Mouse (Mus musculus): ENCODE measurements around the gene Zfp618.

Gene Zfp618

GRCm38 (mm10) chr4:62998908-62999307, 33.5 kb downstream of the Zfp618 start:
- no peak for DNase-seq (ENCODE audit: low spot score in 2 of 2)

DNA sequence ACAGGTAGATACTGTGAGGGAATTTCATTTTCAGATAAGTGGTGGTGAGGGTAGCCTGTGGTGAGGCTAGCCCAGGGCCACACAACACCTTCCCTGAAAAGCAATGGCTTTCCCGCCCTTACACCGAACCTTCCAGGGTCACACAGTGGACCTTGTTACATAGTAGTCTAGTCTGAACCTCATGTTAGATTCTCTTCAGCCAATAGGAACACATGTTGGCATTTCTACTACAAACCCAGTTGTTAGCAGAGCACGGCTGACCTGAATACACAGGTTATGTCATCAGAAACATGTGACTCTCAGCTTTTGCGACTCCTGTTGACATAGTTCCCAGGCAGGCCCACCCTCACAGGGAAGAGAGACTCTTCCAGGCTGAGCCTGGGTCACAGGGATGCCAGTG, 33.9 kb downstream of the Zfp618 start:
- no peak for DNase-seq (ENCODE audit: low spot score in 2 of 2)

DNA sequence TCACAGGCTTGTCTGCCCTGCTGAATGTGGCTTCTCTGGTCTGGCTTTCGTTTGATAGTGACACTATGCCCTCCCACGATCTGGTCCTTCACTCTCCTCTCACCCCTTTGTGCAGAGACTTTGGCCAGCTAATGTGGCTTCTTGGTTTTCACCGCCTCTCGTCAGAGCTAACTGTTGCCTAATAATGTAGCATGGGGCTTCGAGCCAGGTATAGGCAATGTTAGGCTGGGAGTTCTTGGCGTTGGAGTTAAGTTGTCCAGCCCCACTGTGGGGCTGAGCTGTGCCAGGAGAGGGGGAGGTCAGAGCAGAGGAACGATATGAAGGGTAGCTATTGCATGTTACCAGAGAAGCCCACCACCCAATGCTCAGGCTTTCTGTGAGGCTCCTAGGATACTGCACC, 34.5 kb downstream of the Zfp618 start:
- DNase-seq (ENCODE audit: low spot score in 2 of 2), result no peak

- DNase-seq (ENCODE audit: low spot score in 2 of 2), result no peak
Observed at GRCm38 (mm10) chr4:63000316-63001055, 35.1 kb downstream of the Zfp618 start.

DNA sequence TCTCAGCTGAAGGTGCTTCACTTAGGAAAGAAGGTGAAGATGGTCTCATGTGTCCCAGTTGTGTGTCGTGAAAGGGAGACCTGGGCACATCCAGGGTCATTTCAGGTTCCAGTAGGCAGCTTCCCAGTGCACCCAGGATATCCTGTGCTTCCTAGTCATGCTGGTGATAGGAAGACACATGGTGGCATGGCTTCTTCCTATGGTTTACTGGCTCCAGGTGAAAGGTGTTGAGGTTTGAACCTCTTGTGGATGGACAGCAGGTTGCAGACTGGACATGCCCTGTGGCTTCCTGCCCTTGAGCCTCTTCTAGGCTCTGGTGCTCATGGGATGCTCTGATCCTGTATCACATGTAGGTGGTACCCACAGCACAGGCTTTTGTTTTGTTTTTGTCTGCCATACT, 37.0 kb downstream of the Zfp618 start:
- no peak for DNase-seq (ENCODE audit: low spot score in 2 of 2)

- no peak for DNase-seq (ENCODE audit: low spot score in 2 of 2)
Observed at GRCm38 (mm10) chr4:63004519-63004918, 39.1 kb downstream of the Zfp618 start.

DNA sequence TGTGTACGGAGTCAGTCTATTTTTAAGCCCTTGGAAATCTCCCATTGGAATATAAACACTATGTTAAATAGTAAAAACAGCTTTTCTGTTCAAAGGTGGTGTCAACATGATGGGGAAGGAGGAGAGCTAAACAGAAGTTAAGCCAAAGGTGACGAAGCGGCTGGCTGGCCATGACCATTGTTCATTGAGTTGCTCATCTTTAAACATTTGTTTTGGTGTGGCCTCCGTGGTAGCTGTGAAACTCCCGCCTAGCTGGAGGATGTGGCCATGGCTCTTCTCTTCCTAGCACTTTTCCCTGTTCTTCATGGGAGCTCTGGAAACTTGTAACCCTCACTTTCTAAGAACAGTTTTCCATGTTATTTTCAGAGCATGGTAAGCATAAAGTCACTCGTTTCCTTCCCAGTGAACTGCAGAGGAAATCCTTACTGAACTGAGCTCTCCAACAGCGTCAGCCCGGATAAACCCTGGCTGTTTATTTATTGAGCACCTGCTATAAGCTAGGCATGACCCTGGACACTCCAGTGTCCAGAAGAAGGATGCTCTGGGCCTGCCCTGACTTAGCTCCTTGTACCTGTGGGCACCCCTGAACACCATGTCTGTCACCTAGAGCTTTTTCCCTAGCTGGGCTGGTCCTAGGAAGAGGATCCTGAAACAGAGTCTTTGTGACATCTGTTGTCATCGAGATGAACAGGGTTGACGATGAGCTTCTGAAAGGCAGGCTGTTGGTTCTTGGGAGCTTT, 40.2 kb downstream of the Zfp618 start:
- no peak for DNase-seq (ENCODE audit: low spot score in 2 of 2)

- peak in 1 of 2 experiments; percentile 26 for DNase-seq (ENCODE audit: low spot score in 2 of 2)
Observed at GRCm38 (mm10) chr4:63006198-63007155, 41.1 kb downstream of the Zfp618 start.

GRCm38 (mm10) chr4:63008206-63008605, 42.8 kb downstream of the Zfp618 start:
- DNase-seq (ENCODE audit: low spot score in 2 of 2), result no peak

- no peak for DNase-seq (ENCODE audit: low spot score in 2 of 2)
Observed at GRCm38 (mm10) chr4:63008822-63009221, 43.4 kb downstream of the Zfp618 start.

DNA sequence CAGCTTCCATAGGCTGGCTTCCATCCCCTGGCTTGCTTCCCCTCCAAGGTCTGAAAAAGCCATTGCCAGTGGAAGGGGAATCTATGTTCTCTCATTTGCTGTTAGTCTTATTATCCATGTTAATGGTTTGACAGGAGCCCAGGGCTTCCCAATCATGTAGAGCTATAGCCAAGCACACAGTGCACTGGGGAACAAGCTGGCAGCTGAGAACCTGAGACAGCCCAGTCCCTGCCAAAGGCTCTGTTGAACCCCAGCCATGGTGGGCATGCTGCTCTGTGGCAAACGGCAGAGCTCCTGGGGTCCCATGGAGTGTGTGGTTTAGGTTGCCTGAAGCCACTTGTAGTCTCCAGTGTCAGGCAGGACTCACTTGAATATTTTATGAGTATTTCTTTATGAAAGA, 44.4 kb downstream of the Zfp618 start:
- no peak for DNase-seq (ENCODE audit: low spot score in 2 of 2)

GRCm38 (mm10) chr4:63010226-63010625, 44.9 kb downstream of the Zfp618 start:
- peak in 1 of 2 experiments; percentile 18 for DNase-seq (ENCODE audit: low spot score in 2 of 2)

DNA sequence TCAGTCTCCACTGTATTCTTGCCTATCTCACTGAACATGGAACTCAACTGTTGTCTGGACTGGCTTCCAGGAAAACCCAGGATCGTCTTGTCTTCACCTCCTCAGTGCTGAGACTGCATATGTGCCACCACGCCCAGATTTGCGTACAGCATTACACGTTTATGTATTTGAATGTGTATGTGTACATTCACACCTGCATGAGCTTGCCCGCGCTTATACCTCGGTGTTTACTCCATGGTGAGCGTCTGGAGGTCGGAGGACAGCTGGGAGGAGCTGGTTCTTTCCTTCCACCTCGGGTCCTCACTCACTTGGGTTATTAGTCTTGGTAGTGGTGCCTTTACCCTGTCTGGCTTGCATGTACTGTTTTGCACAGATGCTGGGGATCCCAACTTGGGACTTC, 53.2 kb downstream of the Zfp618 start:
- DNase-seq (ENCODE audit: low spot score in 2 of 2), result no peak

DNA sequence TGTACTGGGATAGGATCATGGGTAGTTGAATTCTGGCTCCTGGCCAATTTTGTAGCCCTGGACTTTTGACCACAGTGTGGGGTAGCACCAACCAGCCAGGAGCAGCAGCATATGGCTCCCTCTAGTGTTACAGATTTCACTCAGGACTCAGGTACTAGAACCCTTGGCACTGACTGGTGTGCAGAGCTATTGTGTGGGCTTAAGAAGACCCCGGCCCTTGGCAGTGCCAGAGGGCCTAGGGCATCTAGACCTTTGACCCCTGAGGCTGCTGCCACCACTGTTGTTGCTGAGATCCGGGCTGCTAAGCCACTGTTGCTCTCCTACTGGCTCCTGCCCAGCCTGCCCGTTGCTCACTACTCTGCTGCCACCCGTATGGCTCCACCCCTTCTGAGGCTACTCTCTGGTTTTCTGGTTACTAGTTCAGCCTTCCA, 54.1 kb downstream of the Zfp618 start:
- DNase-seq (ENCODE audit: low spot score in 2 of 2), result no peak

DNA sequence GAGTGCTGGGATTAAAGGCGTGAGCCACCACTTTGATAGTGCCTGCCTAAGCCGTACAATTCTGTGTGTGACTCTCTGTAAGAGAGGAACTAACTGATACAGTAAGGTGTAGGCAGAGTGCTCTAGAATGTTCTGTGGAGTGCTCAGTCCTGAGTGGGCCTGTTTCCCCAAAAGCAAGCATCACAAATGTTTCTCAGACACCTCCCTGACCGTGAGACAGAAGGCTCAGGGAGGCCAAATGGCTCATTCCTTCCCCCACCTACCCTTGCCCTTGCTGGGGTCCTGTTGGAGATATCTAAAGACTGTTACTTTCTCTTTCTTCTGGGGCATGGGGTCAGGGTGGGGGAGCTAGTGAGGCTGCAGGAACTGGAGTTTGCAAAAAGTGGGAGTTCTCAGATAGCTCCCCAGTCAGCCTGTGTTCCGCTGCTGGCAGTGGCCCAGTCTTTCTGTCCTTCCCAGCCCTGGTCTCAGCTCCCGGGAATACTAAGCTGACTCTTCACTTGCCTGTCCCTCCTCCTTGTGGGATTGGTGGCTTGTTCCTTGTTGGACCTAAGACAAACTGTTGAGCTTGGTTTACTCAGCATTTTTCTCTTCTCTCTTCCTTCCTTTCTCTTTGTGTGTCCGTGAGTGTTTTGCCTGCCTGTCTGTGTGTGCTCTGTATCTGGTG, 55.8 kb downstream of the Zfp618 start:
- DNase-seq (ENCODE audit: low spot score in 2 of 2), result no peak

DNA sequence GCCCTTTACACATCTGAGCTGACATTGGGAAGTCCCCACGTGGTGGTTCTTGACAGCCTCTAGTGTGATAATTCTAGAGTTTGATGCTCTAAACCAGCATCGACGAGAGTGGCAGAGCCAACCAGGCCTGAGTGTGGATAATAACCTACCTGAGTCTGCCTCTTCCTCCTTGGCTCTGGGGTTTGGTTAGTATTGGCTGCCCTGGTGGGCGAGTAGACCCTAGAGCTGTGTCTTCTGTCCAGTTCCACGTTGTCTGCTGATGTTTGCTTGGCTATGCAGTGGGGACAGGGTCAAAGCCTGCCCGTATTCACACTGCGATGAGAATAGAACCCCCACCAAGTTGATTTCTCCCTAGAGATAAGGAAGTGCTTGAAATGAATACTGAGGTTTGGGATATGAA, 58.1 kb downstream of the Zfp618 start:
- DNase-seq (ENCODE audit: low spot score in 2 of 2), result no peak

DNA sequence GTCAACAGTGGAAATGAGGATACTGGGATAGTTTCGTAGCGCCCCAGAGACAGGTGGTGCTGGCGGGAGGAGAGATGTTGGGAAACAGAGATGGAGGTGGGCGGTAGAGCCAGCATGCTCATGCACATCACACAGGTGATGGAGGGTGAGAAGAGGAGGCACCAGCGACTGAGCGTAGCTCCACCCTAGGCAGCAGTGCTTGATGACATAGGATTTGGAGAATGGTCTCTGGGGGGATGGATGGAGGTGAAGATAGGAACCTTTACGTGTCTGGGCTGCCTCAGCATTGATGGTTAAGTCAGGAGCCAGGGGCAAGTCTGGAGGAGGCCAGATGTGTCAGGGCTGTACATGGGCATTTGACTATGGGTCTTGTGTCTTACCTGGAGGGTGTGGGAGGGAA, 58.7 kb downstream of the Zfp618 start:
- DNase-seq (ENCODE audit: low spot score in 2 of 2), result no peak

DNA sequence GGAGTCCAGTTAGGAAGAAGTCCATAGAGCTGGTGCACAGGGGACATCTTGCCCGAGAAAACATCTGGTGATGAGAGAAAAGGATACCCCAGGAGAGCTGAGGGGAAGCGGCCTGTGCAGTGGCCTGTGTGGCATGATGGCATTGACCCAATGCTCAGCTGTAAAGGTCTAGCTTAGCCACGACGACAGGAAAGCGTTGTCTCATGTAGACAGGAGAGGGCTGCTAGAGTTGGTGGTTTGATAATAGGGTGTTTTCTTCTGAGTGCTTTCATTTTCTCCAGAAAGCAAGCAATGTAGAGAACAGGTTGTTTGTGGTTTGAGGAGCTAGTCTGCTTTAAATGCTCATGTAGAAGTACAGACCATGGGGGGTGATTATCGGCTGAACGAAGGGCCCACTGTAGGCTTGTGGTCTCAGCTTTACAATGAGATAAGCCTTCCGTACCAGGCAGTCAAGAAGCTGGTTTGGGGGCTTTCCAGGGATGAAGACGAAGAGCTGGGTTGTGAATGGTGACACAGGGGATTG, 59.4 kb downstream of the Zfp618 start:
- DNase-seq (ENCODE audit: low spot score in 2 of 2), result no peak

DNA sequence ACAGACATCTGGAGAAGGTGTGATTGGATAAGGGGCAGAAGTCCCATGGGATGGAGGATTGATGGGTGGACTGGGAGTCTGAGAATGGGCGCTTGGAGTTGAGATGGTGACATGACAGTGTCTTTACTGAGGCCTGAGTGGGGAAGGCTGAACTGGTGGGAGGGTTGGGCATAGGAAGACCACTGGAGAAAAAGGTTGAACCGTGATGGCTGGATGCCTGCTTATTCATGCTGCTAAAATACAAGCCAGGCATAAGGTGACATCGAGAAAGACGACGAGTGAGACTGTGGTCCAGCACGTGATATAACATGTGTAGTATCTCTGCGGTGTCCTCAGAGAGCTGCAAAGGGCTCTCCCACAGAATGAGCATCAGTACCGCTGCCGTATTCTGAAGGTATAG, 59.9 kb downstream of the Zfp618 start:
- no peak for DNase-seq (ENCODE audit: low spot score in 2 of 2)

DNA sequence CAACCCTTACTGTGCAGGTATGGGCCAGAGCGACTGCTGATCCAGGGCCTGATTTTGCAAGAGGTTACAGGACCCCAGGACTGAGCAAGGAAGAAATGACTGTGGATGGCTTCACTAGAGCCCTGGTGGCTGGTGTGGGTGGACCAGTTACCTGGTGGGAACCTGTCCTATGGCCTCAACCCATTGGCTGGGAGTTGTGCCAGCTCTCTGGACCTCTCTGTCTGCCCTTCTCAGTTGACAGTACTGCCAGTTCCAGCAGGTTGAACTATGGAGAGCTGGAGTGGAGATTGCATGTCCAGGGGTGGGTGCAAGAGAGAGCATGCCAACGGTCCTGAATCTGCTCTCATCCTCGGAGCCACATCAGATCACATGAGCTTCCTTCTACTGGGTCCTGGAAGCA, 60.9 kb downstream of the Zfp618 start:
- no peak for DNase-seq (ENCODE audit: low spot score in 2 of 2)

GRCm38 (mm10) chr4:63027451-63027850, 62.1 kb downstream of the Zfp618 start:
- no peak for DNase-seq (ENCODE audit: low spot score in 2 of 2)

Data from left cerebral cortex, adult 9 months (tissue).